Mouse (Mus musculus): ENCODE measurements around the gene Fbxw5. TPM values are rescaled to one million over a fixed set of nuclear protein-coding genes. Genes with fewer than 3 reads are reported as not detected.

Fbxw5 gene
- polyA plus RNA-seq (2014; fragmentation: Nextera tagmentation; extraction: Ambion mirVana): 82.4 and 88.3 TPM in 2 replicates

DNA sequence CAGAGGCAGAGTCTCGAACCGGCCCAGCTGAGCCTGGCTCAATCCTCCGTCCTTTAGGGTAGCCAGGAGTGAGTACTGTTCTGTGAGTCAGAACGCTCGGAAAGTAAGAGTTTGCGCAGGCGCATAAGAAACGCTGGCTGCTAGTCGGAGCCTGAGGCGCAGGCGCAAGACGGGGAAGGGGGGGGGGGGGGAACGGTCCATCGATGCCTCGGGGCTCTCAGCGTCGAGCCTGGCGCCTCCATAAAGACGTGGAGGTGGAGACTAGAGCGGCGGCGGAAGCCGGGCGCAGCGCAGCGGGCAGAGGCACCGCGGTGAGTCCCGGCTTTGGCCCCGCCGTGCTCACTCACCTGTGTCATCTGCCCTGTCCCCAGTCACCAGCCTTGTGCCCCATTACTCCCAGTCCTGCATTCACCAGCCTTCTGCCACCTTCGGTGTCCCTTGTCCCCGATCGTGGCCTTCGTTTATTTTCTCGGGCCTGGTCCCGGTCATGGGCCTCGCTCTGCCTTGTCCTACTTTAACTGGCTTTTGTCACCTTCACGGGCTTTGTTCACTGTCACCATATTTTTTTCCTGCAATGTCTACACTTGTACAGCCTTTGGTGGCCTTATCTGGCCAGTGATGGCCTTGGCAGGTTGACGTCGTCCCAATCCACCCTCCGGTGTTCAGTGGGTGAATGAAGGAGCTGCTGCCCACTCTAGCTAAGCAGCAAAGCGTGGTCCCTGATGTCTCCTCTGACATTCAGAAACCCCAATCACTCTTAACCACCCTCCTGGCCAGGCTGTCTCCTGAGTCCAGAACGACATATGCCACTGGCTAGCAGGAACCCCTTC is at the start of gene Fbxw5:
Gene Fbxw5, plus strand, starts transcription at position 175 of the 830 bp plus-strand sequence.
- peak within 1 kb of the TSS; percentile 78 for H3K9ac ChIP-seq (ENCODE audit: low read length)
- peak within 1 kb of the TSS; percentile 67 for H3K4me3 ChIP-seq (ENCODE audit: low read depth, low read length)
- H3K27ac ChIP-seq (ENCODE audit: low read depth, low read length): no peak within 1 kb of the TSS
- ATAC-seq (ENCODE audit: insufficient read depth, low FRiP score, low TSS enrichment) (peak; percentile 81), DNase-seq (ENCODE audit: low spot score) (peak; percentile 93)
- under 1% methylated on average over 39 of the region's 44 CpGs for WGBS
- peak within 1 kb of the TSS; percentile 84 for H3K4me2 ChIP-seq (ENCODE audit: low read depth)
- H3K9me3 ChIP-seq (ENCODE audit: control insufficient read depth, low read length): no peaks in the 10 kb centered on the region
- peaks cover 9% of the 10 kb centered on the region for H3K36me3 ChIP-seq (ENCODE audit: control insufficient read depth, insufficient read depth, low read length)
- H3K4me1 ChIP-seq (ENCODE audit: control insufficient read depth, insufficient read depth, low read length): peaks cover 8% of the 10 kb centered on the region; the same call in 1 of the 2 replicates
- H3K27me3 ChIP-seq (ENCODE audit: control insufficient read depth, insufficient read depth, low read length): no peaks in the 10 kb centered on the region

DNA sequence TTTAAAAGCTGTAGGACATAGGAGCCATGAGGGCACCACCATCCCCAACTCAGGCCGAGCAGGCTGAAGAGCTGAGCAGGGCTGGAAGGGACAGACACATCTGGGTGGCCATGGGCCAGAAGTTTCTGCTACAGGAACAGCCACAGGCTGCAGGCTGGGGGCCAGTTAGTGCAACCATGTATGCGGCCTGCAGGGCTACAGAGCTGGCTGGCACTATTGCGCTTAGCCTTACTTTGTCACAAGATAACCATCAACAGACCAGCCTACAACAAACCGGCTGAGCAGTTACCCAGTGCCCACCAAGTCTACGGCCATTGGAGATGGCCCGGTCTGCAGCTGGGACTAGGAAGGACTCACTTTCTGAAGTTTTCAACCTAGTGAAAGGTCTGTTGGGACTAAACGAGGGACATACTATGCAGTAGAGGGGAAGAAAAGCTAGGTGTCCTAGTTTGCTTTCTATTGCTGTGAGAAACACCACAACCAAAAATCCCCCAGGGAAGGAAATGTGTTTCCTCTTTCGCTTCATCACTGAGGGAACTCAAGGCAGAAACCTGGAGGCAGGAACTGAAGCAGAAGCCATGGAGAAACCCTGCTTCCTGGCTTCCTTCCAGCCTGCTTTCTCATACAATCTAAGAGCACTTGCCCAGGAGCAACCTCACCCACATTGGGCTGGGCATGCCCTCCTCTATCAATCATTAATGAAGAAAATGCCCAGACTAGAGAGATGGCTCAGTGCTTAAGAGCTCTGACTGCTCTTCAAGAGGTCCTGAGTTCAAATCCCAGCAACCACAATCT is 49.5 kb upstream of the Fbxw5 start:
- Histone ChIP-seq H3K27me3 (ENCODE audit: control insufficient read depth, insufficient read depth, low read length) (no peaks in the 10 kb centered on the region), H3K36me3 (ENCODE audit: control insufficient read depth, insufficient read depth, low read length) (no peaks in the 10 kb centered on the region; the same call in 1 of the 2 replicates), H3K4me2 (ENCODE audit: low read depth) (no peak overlapping the region), H3K9me3 (ENCODE audit: control insufficient read depth, low read length) (no peaks in the 10 kb centered on the region), H3K9ac (ENCODE audit: low read length) (no peak overlapping the region), H3K27ac (ENCODE audit: low read depth, low read length) (no peak overlapping the region), H3K4me3 (ENCODE audit: low read depth, low read length) (no peak overlapping the region), H3K4me1 (ENCODE audit: control insufficient read depth, insufficient read depth, low read length) (no peaks in the 10 kb centered on the region)
- WGBS: 88% methylated on average over 8 of the region's 8 CpGs
- no peak for ATAC-seq (ENCODE audit: insufficient read depth, low FRiP score, low TSS enrichment)
- no peak for DNase-seq (ENCODE audit: low spot score)

DNA sequence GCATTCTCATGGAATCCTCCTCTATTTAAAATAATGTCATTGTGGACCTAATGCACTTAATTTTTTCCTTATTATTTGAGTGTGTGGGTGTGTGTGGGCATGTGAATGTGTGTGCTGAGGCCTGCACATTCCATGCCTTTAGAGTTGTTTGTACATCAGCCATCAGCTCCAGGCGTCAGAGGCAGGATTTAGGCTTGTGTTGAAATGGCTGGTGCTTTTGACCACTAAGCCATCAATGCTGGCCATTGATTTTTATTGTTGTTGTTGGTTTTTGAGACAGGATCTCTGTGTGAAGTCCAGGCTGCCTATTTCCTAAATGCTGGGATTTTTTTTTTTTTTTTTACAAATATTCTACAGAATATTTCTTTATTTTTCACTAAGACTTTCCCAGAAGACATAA is 47.6 kb upstream of the Fbxw5 start:
- Histone ChIP-seq H3K27me3 (ENCODE audit: control insufficient read depth, insufficient read depth, low read length) (no peaks in the 10 kb centered on the region), H3K4me2 (ENCODE audit: low read depth) (no peak overlapping the region), H3K9ac (ENCODE audit: low read length) (no peak overlapping the region), H3K36me3 (ENCODE audit: control insufficient read depth, insufficient read depth, low read length) (no peaks in the 10 kb centered on the region; the same call in 1 of the 2 replicates), H3K27ac (ENCODE audit: low read depth, low read length) (no peak overlapping the region), H3K9me3 (ENCODE audit: control insufficient read depth, low read length) (no peaks in the 10 kb centered on the region), H3K4me3 (ENCODE audit: low read depth, low read length) (no peak overlapping the region), H3K4me1 (ENCODE audit: control insufficient read depth, insufficient read depth, low read length) (no peaks in the 10 kb centered on the region)
- ATAC-seq (ENCODE audit: insufficient read depth, low FRiP score, low TSS enrichment) (no peak), DNase-seq (ENCODE audit: low spot score) (no peak)
- WGBS: 43% methylated on average over 1 of the region's 1 CpGs

DNA sequence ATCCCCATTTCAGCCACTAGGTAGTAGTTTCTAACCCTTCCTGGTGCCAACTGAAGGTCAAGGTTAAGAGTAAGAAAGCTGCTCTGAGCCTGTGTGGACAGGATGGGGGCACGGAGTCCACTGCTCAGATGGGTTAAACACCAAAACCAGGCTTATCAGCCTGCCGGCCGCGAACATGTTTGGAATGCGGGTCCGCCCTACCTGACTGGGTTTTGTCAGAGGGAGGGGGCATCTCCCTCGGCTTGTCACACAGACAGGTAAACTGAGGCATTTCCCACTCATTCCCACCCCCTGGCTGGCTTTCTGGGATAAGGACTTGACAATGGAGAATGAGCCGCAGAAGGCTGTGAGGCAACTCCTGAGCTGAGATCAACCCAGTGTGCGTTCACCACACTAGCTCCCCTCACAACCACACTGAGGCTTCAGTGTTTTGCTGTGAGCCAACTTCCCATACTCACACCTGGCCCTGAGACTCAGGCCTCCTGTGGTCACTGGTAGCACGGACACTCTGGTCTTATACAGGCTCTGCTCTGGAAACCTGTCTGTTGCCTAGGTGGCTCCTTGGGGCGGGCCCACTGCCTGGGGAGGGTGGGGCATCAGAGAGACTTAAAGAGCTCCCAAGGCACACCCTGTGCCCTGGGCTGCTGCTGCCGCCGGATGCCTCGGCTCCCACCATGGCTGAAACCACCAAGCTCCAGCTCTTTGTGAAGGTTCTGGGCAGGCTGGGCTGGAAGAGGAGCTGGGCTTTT is 44.2 kb upstream of the Fbxw5 start, which contains the start of gene Clic3:
Gene Clic3, plus strand, starts transcription at position 634 of the 749 bp plus-strand sequence.
- H3K27ac ChIP-seq (ENCODE audit: low read depth, low read length): no peak within 1 kb of the TSS
- H3K9ac ChIP-seq (ENCODE audit: low read length): no peak within 1 kb of the TSS
- H3K4me3 ChIP-seq (ENCODE audit: low read depth, low read length): no peak within 1 kb of the TSS
- H3K4me2 ChIP-seq (ENCODE audit: low read depth): no peak within 1 kb of the TSS
- H3K4me1 ChIP-seq (ENCODE audit: control insufficient read depth, insufficient read depth, low read length): peaks cover 3% of the 10 kb centered on the region
- no peaks in the 10 kb centered on the region for H3K27me3 ChIP-seq (ENCODE audit: control insufficient read depth, insufficient read depth, low read length)
- whole genome bisulfite sequencing: 68% methylated on average over 14 of the region's 14 CpGs
- ATAC-seq (ENCODE audit: insufficient read depth, low FRiP score, low TSS enrichment) (no peak), DNase-seq (ENCODE audit: low spot score) (no peak)
- H3K36me3 ChIP-seq (ENCODE audit: control insufficient read depth, insufficient read depth, low read length): no peaks in the 10 kb centered on the region
- no peaks in the 10 kb centered on the region for H3K9me3 ChIP-seq (ENCODE audit: control insufficient read depth, low read length)

GRCm38 (mm10) chr2:25457022-25457896 is 43.3 kb upstream of the Fbxw5 start:
- H3K9me3 ChIP-seq (ENCODE audit: control insufficient read depth, low read length): no peaks in the 10 kb centered on the region
- DNase-seq (ENCODE audit: low spot score) (no peak), ATAC-seq (ENCODE audit: insufficient read depth, low FRiP score, low TSS enrichment) (no peak)
- no peak overlapping the region for H3K27ac ChIP-seq (ENCODE audit: low read depth, low read length)
- peaks cover 5% of the 10 kb centered on the region for H3K4me1 ChIP-seq (ENCODE audit: control insufficient read depth, insufficient read depth, low read length)
- no peak overlapping the region for H3K4me2 ChIP-seq (ENCODE audit: low read depth)
- no peaks in the 10 kb centered on the region for H3K36me3 ChIP-seq (ENCODE audit: control insufficient read depth, insufficient read depth, low read length)
- no peaks in the 10 kb centered on the region for H3K27me3 ChIP-seq (ENCODE audit: control insufficient read depth, insufficient read depth, low read length)
- H3K4me3 ChIP-seq (ENCODE audit: low read depth, low read length): no peak overlapping the region
- WGBS: 89% methylated on average over 9 of the region's 9 CpGs
- no peak overlapping the region for H3K9ac ChIP-seq (ENCODE audit: low read length)

- DNase-seq (ENCODE audit: low spot score) (no peak), ATAC-seq (ENCODE audit: insufficient read depth, low FRiP score, low TSS enrichment) (no peak)
- Histone ChIP-seq H3K4me2 (ENCODE audit: low read depth) (no peak overlapping the region), H3K36me3 (ENCODE audit: control insufficient read depth, insufficient read depth, low read length) (no peaks in the 10 kb centered on the region), H3K27me3 (ENCODE audit: control insufficient read depth, insufficient read depth, low read length) (no peaks in the 10 kb centered on the region), H3K9ac (ENCODE audit: low read length) (no peak overlapping the region), H3K27ac (ENCODE audit: low read depth, low read length) (no peak overlapping the region), H3K9me3 (ENCODE audit: control insufficient read depth, low read length) (no peaks in the 10 kb centered on the region), H3K4me3 (ENCODE audit: low read depth, low read length) (no peak overlapping the region), H3K4me1 (ENCODE audit: control insufficient read depth, insufficient read depth, low read length) (peaks cover 5% of the 10 kb centered on the region)
- WGBS: 84% methylated on average over 5 of the region's 5 CpGs
Measured at GRCm38 (mm10) chr2:25458911-25459310, 41.6 kb upstream of the Fbxw5 start.

- H3K9me3 ChIP-seq (ENCODE audit: control insufficient read depth, low read length): no peaks in the 10 kb centered on the region
- H3K27me3 ChIP-seq (ENCODE audit: control insufficient read depth, insufficient read depth, low read length): no peaks in the 10 kb centered on the region
- ATAC-seq (ENCODE audit: insufficient read depth, low FRiP score, low TSS enrichment) (peak; percentile 20; the same call in 1 of the 2 replicates), DNase-seq (ENCODE audit: low spot score) (no peak)
- H3K27ac ChIP-seq (ENCODE audit: low read depth, low read length): no peak overlapping the region
- 40% methylated on average over 5 of the region's 5 CpGs for WGBS
- H3K4me2 ChIP-seq (ENCODE audit: low read depth): peak overlapping the region; percentile 67
- peak overlapping the region; percentile 73 for H3K4me3 ChIP-seq (ENCODE audit: low read depth, low read length)
- no peaks in the 10 kb centered on the region for H3K36me3 ChIP-seq (ENCODE audit: control insufficient read depth, insufficient read depth, low read length)
- H3K4me1 ChIP-seq (ENCODE audit: control insufficient read depth, insufficient read depth, low read length): peaks cover 5% of the 10 kb centered on the region
- peak overlapping the region; percentile 56 for H3K9ac ChIP-seq (ENCODE audit: low read length)
Measured at GRCm38 (mm10) chr2:25460135-25460534, 40.4 kb upstream of the Fbxw5 start.

All from neural tube, embryonic 11.5 days (tissue).